Mouse (Mus musculus): ENCODE measurements at regions not wholly inside any gene's neighbourhood (a gene's known extent, or its start where the extent isn't known, plus 50 kb on each side); places are given as distances from the start of the nearest gene placed in this dataset.

DNA sequence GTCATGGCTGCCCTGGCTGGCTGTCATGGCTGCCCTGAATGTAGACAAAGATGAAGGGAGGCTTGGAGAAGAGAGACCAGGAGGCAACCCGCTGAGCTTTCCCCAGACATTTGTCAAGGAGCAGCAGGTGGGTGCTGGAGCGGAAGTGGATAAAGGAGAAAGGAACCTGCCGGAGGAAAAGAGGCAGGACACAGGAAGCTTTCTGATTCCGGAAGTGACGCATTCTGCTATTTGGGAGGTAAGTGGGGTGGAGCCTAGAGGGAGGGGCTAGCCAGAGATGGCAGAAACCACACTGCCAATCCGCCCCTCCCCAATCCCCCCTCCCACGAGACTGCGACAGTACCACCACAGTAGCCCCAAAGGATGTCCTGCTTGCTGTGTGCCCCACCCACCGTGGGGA lies 80.1 kb downstream of the Gm572 start:
- no peak for DNase-seq (ENCODE audit: low spot score)

DNA sequence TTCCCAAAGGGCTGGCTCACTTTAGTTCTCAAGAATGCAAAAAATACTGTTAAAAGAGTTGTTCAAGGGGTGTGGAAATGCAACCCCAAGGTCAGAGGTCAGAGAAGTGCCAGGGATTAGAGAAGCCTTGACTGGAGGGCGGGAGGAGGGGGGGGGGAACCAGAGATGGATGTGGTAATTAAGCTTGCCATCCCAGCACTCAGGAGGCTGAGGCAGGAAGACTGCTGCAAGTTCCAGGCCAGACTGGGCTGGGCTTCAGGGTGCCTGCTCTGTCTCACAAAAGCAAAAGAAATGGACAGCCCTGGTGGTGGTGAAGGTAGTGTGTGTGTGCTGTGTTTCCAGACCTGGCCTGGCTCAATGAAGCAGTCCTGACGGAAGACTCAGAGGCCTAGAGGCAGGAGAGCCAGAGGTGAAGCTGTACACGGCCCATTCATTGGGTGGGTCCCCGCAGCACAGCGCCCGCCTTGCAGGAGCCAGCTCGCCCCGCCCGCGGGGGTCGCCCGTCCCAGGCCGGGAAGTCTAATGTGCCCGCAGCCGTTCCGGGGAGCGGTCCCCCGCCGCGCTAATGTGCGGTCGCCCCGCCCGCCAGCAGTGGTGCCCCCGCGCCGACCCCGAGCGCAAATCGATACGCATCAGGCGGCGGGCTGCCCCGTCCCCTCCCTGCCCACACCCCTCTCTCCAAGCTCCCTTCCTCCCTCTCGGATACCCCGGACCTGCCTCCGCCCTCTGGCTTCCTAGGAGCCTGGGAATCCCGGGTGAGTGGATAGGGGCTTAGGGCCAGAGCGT lies 80.1 kb upstream of the Casz1 start:
- DNase-seq (ENCODE audit: low spot score): no peak

- DNase-seq (ENCODE audit: low spot score): no peak
Measured at GRCm38 (mm10) chr4:148728800-148729199, 75.4 kb upstream of the Casz1 start.

DNA sequence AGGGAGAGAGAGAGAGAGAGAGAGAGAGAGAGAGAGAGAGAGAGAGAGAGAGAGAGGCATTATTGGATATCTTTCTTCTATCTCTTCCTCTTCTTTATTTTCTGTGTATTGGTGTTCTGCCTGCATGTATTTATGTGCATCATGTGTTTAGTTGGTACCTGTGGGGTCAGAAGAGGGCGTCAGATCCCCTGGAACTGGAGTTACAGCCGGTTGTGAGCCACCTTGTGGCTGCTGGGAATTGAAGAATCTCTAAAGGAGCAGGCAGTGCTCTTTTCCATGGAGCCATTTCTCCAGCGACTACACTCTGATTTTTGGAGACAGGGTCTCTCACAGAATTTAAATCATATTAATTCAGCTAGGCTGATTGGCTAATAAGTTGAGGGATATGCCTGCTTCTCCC lies 72.6 kb upstream of the Casz1 start:
- DNase-seq (ENCODE audit: low spot score): no peak

- DNase-seq (ENCODE audit: low spot score): no peak
Measured at GRCm38 (mm10) chr4:148734061-148734460, 70.2 kb upstream of the Casz1 start.

GRCm38 (mm10) chr4:148734547-148734946 lies 69.7 kb upstream of the Casz1 start:
- no peak for DNase-seq (ENCODE audit: low spot score)

GRCm38 (mm10) chr4:148738601-148739530 lies 65.4 kb upstream of the Casz1 start:
- DNase-seq (ENCODE audit: low spot score): no peak

- DNase-seq (ENCODE audit: low spot score): peak; percentile 75
Measured at GRCm38 (mm10) chr4:148742549-148743413, 61.4 kb upstream of the Casz1 start.

DNA sequence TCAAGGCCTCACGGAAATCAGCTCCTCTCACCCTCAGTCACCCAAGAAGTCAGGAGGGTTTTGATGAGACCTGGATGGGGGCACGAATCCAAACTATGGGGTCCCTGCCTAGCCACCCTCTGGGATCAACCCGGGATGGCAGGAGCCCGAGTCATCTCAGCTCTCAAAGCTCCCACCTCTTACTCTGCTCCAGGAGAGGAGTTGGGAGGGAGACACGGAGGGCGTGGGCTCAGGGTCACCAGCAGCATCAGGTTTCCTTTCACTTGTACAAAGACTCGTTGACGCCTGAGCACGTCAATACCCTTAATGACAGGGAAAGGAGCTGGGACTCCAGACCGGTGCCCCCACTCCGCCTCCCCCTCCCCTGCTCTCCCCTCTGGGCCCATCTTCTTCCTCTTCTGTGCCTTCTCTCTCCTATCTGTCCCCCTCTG lies 60.8 kb upstream of the Casz1 start:
- DNase-seq (ENCODE audit: low spot score): no peak

DNA sequence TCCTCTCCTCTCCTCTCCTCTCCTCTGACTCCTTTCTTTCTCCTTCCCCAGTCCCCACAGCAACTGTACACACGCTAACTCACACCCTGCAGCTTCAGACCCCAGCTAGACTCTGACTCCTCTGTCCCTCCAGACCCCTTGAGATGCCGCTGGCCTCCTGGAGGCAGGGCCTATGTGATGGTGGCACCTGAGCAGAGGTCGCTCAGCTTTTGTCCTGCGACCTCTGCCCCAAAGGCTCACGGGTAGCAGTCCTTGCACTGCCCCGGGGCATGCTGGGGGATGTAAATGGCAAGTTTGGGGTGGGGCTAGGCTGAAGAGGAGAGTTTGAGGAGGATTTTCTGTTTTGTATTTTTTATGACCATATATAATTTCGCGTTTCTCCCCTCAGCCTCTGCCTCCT lies 60.2 kb upstream of the Casz1 start:
- no peak for DNase-seq (ENCODE audit: low spot score)

DNA sequence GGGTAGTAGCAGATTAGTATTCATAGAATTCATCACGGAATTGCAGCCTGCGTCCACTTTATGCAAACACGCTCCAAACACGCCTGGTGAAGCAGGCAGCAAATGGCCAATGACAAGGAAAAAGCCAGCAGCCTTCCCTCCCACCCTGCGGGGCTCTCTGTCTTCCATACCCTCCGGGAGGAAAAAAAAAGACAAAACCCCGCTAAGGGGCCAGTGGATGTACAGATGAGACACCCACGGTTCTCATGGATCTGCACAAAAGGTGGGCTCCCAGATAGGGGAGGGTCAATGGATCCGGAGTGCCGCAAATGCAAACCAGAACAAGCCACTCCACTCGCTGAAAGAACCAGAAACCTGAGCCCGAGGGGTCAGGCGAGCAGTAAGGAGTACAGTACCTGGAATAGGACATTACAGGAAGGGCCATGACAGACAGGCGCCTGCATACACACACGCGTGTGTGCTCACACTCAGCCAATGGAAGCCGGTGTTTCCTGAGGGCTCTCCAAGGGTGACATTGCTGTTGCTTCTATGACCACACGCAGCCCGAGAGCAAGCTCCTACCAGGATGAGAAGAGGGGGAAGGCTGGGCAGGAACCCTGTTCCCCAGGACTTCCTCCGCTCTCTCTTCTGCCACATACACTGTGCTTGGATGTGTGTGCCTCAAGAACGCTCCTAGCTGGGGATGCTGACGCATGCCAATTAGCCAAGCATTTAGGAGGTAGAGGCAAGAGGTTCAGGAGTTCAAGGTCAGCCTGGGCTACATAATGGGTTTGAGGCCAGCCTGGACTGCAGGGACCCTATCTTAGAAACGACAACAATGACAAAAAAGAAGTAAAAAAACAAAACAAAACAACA lies 57.5 kb upstream of the Casz1 start:
- no peak for DNase-seq (ENCODE audit: low spot score)

DNA sequence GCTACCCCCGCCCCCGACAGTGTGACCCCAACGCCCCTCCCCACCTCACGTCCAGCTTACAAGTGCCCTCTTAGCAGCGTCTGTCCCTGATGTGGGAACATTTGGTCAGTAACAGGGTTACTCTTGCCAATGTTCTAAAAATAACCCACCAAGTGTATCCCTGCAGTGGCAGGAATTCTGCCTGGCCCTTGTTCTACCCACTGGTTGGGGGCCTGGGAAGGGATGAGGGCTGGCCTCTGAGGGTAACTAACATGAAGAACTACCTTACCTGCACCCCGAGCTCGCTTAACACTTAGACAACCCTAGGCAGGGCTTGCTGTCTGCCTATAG lies 56.9 kb upstream of the Casz1 start:
- DNase-seq (ENCODE audit: low spot score): no peak

DNA sequence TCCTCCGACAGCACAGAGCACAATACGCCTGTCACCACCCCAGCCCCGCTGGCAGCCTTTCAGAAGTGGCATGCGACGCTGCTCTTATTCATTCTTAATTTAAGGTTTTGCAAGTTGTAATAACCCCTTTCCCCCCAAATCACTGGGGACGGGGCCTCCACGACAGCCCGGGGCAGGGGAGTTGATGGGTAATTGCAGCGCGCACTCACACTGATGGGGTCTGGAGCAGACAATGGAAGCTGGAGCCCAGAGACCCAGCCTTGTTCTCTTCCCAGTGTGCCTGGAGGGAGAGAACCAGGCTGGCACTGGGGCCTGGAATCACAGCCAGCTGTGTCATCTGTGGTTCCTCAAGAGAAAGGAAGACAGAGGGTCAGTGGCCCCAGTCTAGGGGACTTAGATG lies 54.2 kb upstream of the Casz1 start:
- no peak for DNase-seq (ENCODE audit: low spot score)

DNA sequence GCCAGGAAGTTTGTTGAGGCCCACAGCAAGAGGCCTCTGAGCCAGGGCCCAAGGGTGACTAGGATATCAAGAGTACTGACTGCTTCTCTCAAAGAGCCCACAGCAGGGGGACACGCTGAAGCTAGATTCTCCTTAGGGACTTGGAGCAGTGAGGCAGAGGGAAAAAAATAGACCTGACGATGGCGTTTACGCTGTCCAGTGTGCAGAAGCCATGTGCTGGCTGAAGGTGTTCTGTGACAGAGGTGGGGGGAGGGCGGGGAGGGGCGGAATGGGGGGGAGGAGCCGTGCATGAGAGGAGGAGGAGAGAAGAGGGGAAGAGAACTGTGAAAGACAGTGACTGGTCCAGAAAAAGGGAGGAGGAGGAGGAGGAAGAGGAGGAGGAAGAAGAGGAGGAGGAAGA lies 52.6 kb upstream of the Casz1 start:
- no peak for DNase-seq (ENCODE audit: low spot score)

GRCm38 (mm10) chr4:148752360-148753093 lies 51.7 kb upstream of the Casz1 start:
- DNase-seq (ENCODE audit: low spot score): no peak

DNA sequence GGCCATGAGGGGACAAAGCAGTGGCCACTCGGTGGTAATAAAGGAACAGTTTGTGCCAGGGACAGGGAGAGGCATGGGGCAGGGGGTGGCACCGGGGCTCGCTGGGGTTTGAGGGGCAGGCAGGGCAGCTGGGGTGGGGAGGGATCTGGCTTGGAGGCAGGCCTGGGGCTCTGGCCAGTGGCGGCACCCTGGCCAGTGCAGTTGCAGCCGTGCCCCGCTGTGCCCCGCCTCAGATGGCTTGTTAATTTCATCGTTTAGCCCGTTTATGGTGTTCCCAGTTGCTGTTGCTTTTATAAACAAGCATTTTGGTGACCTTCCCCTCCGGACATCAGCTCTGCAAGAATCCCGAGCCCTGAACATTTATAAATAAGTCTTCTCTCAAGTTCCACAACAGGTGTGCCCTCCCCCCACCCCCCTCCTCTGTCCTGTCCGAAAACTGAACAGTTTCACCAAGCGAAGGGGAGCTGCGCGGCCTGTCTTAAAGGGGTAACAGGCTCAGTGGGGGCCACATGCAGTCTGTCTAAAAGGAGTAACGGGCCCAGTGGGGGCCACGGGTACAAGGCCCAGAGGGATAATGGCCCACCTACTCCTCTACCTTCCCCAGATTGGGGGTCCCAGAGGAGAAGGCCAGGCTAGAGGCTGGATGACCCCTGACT lies 51.0 kb upstream of the Casz1 start:
- no peak for DNase-seq (ENCODE audit: low spot score)

- DNase-seq (ENCODE audit: low spot score): no peak
Measured at GRCm38 (mm10) chr4:148753849-148754248, 50.4 kb upstream of the Casz1 start.
